Mouse (Mus musculus) heart, postnatal 14 days (tissue): ENCODE measurements around the gene Islr2. TPM values are rescaled to one million over a fixed set of nuclear protein-coding genes. Genes with fewer than 3 reads are reported as not detected.

ENCODE experiments used
- DNase-seq, 2 experiments: peaks; one replicate each; pipeline ENCODE4 v3.0.0; 2021 to 2022
- intact Hi-C: fragments of 180-260 bp; cut with DNase I; formaldehyde crosslinking; loops from one replicate; pipeline ENCODE4 v1.15.1; 2025
- total RNA-seq, 2 experiments: library from RNA; stranded (reverse); gene quantifications; 2 replicates each; pipeline ENCODE4 v1.2.3; 2021

The Islr2 gene
- total RNA-seq, 2 experiments from 2014 or later: 3.0 to 3.3 TPM

GRCm38 (mm10) chr9:58225915-58226913, 22.1 kb upstream of the Islr2 start:
- DNase-seq: peak; percentile 57 to 79
- intact Hi-C loops: loop anchor here (1.0 to 5.0 kb wide), 3 partner anchors 43 to 141 kb away; no protein-coding TSS in a partner anchor

GRCm38 (mm10) chr9:58224356-58224755, 20.2 kb upstream of the Islr2 start:
- DNase-seq: no peak
- intact Hi-C loops: no loop called here

- intact Hi-C loops: no loop called here
- DNase-seq: peak; percentile 47 to 67
Observed at GRCm38 (mm10) chr9:58220218-58220903, 16.2 kb upstream of the Islr2 start.

- intact Hi-C loops: no loop called here
- DNase-seq: no peak
Observed at GRCm38 (mm10) chr9:58218539-58218938, 14.4 kb upstream of the Islr2 start.

GRCm38 (mm10) chr9:58216402-58216801, 12.3 kb upstream of the Islr2 start:
- peak in 1 of 2 experiments; percentile 46 for DNase-seq
- intact Hi-C loops: no loop called here

- intact Hi-C loops: no loop called here
Observed at GRCm38 (mm10) chr9:58214519-58215180, 10.5 kb upstream of the Islr2 start.

GRCm38 (mm10) chr9:58213865-58214264, 9.7 kb upstream of the Islr2 start:
- no peak for DNase-seq
- intact Hi-C loops: no loop called here

More at GRCm38 (mm10) chr9:58214519-58215180, 10.5 kb upstream of the Islr2 start:
- no peak for DNase-seq

GRCm38 (mm10) chr9:58213377-58213776, 9.3 kb upstream of the Islr2 start:
- no peak for DNase-seq
- intact Hi-C loops: no loop called here

GRCm38 (mm10) chr9:58210304-58210627, 6.1 kb upstream of the Islr2 start:
- intact Hi-C loops: no loop called here
- DNase-seq: no peak

- DNase-seq: no peak
- intact Hi-C loops: no loop called here
Observed at GRCm38 (mm10) chr9:58209462-58210303, 5.6 kb upstream of the Islr2 start.

GRCm38 (mm10) chr9:58206013-58206412, 1.9 kb upstream of the Islr2 start:
- no peak for DNase-seq
- intact Hi-C loops: no loop called here

- intact Hi-C loops: loop anchor here (1.0 kb wide), 1 partner anchor 166 kb away; no protein-coding TSS in a partner anchor
- DNase-seq: peak; percentile 93 to 97
Observed at GRCm38 (mm10) chr9:58204448-58205000, 405 bp upstream of the Islr2 start.

GRCm38 (mm10) chr9:58202676-58203453, 1.3 kb downstream of the Islr2 start:
- DNase-seq: no peak
- intact Hi-C loops: no loop called here

GRCm38 (mm10) chr9:58201861-58202549, 2.1 kb downstream of the Islr2 start:
- intact Hi-C loops: no loop called here
- no peak for DNase-seq

- intact Hi-C loops: no loop called here
- DNase-seq: no peak
Observed at GRCm38 (mm10) chr9:58201091-58201842, 2.9 kb downstream of the Islr2 start.

- DNase-seq: no peak
- intact Hi-C loops: no loop called here
Observed at GRCm38 (mm10) chr9:58200270-58201090, 3.6 kb downstream of the Islr2 start.
